Mouse (Mus musculus) kidney, postnatal 0 days (tissue): ENCODE measurements around the gene Megf11. TPM values are rescaled to one million over a fixed set of nuclear protein-coding genes. Genes with fewer than 3 reads are reported as not detected.

ENCODE experiments used
- ATAC-seq: fragments of 200-750 bp; cut with Nextera tagmentation; replicated peaks from 2 replicates; pipeline ENCODE4 v1.8.0; 2017; ENCODE audit warnings: low read depth, moderate number of reproducible peaks, moderate TSS enrichment, moderate library complexity; ENCODE audit not compliant: low FRiP score
- DNase-seq: peaks from one replicate; pipeline ENCODE4 v3.0.0-alpha.2; 2016; ENCODE audit warnings: low spot score
- H3K27ac ChIP-seq: fragments of 300-500 bp; sonication (generic); 2 replicates; pipeline ENCODE4 v1.5.1; 2014; ENCODE audit warnings: mild to moderate bottlenecking
- H3K27me3 ChIP-seq: fragments of 300-500 bp; sonication (generic); 2 replicates; pipeline ENCODE4 v1.6.1; 2014; ENCODE audit warnings: low read length, mixed read lengths; ENCODE audit not compliant: insufficient read depth
- H3K36me3 ChIP-seq: fragments of 300-500 bp; sonication (generic); 2 replicates; pipeline ENCODE4 v1.6.1; 2014; ENCODE audit warnings: low read length, mixed read lengths; ENCODE audit not compliant: insufficient read depth
- H3K4me1 ChIP-seq: fragments of 300-500 bp; sonication (generic); replicated peaks from 2 replicates; pipeline ENCODE4 v1.6.1; 2014; ENCODE audit warnings: antibody characterized with exemption, low read length, mixed read lengths; ENCODE audit not compliant: insufficient read depth
- H3K4me2 ChIP-seq: fragments of 300-500 bp; sonication (generic); 2 replicates; pipeline ENCODE4 v1.6.1; 2014; ENCODE audit warnings: mild to moderate bottlenecking, low read length, moderate library complexity, mixed read lengths
- H3K4me3 ChIP-seq: fragments of 300-500 bp; sonication (generic); replicated peaks from 2 replicates; pipeline ENCODE4 v1.5.1; 2014; ENCODE audit warnings: low read depth, low read length
- H3K9ac ChIP-seq: fragments of 300-500 bp; sonication (generic); 2 replicates; pipeline ENCODE4 v1.6.1; 2014; ENCODE audit warnings: low read depth, low read length
- H3K9me3 ChIP-seq: fragments of 300-500 bp; sonication (generic); replicated peaks from 2 replicates; pipeline ENCODE4 v1.6.1; 2016; ENCODE audit warnings: low read length, inconsistent platforms, mixed read lengths
- CTCF ChIP-seq: IDR thresholded peaks from 2 replicates; pipeline ENCODE4 v1.5.1; 2016; ENCODE audit warnings: antibody characterized with exemption, low read depth, mild to moderate bottlenecking, moderate library complexity
- WGBS: fragments of 180-500 bp; shearing (Covaris S2); extraction: QIAGEN DNeasy Blood & Tissue Kit; methylation state at CpG from one replicate; pipeline ENCODE4 v1.1.7; 2014; 5-methylcytosine and 5-hydroxymethylcytosine counted together
- polyA plus RNA-seq: library from polyadenylated mRNA; unstranded; fragments of >200 nt; fragmentation: Nextera tagmentation; extraction: Ambion mirVana; gene quantifications from 2 replicates; pipeline ENCODE4 v1.2.1, GENCODE M21; 2015

Gene Megf11
- polyA plus RNA-seq, 1 experiment from 2014 or later, result 2.6 TPM

DNA sequence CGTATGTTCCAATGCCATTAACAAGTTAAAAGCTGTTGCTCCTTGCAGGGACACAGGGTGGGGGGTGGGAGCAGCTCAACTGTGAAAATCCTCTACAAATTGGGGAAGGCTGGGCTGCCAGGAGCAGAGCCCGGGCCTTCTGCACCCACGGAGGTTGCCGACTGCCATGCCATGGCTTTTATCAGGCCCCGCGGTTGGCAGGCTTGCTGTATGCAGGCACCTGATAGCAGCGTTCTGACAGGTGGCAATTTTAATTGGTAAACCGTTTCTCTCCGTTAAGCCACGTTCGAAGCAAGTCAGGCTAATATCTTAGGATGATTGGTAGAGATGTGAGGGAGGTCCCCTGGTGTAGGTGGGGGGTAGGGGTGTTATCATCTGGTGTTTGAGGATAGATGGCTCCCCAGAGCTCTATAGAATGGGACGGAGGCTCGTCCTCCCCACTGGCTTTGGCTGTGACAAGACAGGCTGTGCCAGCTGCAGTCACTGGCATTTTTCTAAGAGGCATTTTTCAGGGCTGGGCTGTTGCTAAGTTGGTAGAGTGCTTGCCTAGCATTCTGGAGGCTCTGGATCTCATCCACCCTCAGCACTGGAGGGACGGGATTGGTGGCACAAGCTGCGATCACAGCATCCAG is 148.2 kb downstream of the Megf11 start:
- WGBS, result 31% methylated on average over 15 of the region's 15 CpGs
- no peaks in the 10 kb centered on the region for H3K36me3 ChIP-seq
- H3K9me3 ChIP-seq, result no peaks in the 10 kb centered on the region
- no peak overlapping the region for H3K27ac ChIP-seq
- no peaks in the 10 kb centered on the region for H3K27me3 ChIP-seq
- ATAC-seq (no peak), DNase-seq (no peak)
- H3K4me3 ChIP-seq, result no peak overlapping the region
- no peak overlapping the region for H3K9ac ChIP-seq
- no peak overlapping the region for H3K4me2 ChIP-seq
- H3K4me1 ChIP-seq, result no peaks in the 10 kb centered on the region
- TF ChIP-seq CTCF, result no peak

DNA sequence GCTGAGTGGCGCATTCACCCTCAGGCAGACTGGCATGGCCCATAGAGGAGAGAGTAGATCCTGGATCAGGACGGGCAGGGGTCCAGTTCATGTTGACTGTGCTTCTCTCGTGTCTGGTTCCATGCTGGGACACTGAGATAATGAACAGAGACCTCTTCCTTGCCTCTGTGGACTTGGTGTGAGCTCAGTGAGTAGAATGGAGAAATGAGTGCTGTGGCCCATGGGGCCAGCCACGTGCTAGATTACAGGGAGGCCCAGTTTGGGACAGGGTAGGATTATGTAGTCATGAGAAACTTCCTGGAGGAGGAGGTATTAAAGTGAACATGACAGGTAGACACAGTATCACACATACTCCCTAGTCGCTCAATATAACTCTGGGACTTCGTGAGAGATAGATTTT is 148.9 kb downstream of the Megf11 start:
- H3K9me3 ChIP-seq, result no peaks in the 10 kb centered on the region
- no peak overlapping the region for H3K9ac ChIP-seq
- H3K4me3 ChIP-seq, result no peak overlapping the region
- H3K4me1 ChIP-seq, result no peaks in the 10 kb centered on the region
- H3K27me3 ChIP-seq, result no peaks in the 10 kb centered on the region
- no peak for ATAC-seq
- H3K4me2 ChIP-seq, result no peak overlapping the region
- no peak for DNase-seq
- no peaks in the 10 kb centered on the region for H3K36me3 ChIP-seq
- WGBS, result 74% methylated on average over 6 of the region's 6 CpGs
- TF ChIP-seq CTCF, result no peak
- no peak overlapping the region for H3K27ac ChIP-seq

DNA sequence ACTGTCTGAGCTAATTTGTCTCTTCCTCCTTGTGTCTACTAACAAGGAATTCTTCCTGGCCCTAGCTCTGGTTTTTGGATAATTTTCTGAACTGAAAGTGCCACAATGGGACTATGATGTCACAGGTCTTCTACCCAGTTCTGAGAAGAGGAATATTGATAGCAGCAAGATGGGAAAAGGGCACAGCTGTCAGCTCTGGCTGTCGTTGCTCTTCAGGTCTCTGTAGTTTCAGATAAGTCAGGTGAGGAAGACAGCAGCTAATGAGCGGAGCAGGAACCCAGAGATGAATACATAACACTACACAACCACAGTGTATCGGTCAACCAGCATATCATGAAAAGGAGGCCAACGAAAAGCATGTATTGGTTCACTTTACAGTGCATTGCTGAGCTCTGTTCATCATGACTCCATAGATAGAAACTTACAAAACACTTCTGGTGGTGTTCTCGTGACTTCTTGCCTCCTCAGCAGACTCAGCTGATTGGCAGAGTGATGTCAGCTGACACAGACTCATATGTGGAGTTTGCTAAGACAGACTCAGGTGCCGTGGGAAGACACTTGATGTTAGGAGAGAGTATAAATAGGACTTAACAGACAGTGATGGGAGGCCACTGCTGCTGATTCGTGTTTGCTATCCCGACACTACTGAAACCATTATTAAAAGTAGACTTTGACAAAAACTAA is 149.6 kb downstream of the Megf11 start:
- ATAC-seq, result no peak
- Histone ChIP-seq H3K9me3 (no peaks in the 10 kb centered on the region), H3K27me3 (no peaks in the 10 kb centered on the region), H3K4me1 (no peaks in the 10 kb centered on the region), H3K36me3 (no peaks in the 10 kb centered on the region), H3K4me2 (no peak overlapping the region), H3K27ac (no peak overlapping the region), H3K4me3 (no peak overlapping the region), H3K9ac (no peak overlapping the region)
- DNase-seq, result no peak
- 88% methylated on average over 8 of the region's 8 CpGs for WGBS
- no peak for TF ChIP-seq CTCF

DNA sequence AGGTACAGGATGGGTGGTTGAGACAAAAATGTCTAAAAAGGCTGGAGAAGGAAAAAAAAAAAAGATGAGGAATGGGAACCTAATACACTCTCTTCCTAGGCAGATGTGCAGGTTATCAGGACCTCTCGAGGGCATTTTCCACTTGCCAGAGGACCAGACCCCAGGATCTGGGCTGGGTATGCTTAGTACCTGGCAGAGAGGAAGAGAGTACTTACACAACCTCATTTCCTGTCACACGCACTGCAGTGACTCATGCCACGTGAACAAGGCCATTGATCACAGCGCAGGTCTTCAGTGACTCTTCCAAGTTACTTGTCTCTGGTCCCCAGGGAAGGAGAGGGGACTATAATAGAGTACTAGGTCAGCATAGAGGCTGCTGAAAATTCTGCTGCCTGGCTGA is 152.4 kb downstream of the Megf11 start:
- Histone ChIP-seq H3K9me3 (no peaks in the 10 kb centered on the region), H3K36me3 (no peaks in the 10 kb centered on the region), H3K27ac (no peak overlapping the region), H3K9ac (no peak overlapping the region), H3K4me3 (no peak overlapping the region), H3K4me1 (no peaks in the 10 kb centered on the region), H3K27me3 (no peaks in the 10 kb centered on the region), H3K4me2 (no peak overlapping the region)
- 59% methylated on average over 4 of the region's 4 CpGs for WGBS
- TF ChIP-seq CTCF, result no peak
- ATAC-seq, result no peak
- DNase-seq, result no peak

DNA sequence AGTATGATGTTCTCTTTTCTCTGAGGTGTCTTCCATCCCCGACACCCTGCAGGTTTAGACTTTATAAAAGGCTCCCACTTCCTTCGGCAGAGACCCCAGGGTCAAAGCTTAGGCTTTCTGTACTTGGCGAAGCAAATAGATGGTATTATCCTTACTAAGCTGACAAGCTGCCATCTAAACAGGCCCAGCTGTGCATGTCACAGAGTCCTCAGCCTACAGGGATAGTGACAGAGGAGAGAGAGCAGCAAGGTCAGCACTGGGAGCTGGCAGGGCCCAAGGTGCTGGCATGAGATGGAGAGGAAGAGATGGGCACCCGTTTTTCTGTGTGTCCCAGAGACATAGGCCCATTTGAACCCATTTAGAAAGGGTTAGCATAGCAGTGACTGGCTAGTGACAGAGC is 156.8 kb downstream of the Megf11 start:
- DNase-seq (no peak), ATAC-seq (no peak)
- H3K4me2 ChIP-seq, result no peak overlapping the region
- no peak overlapping the region for H3K9ac ChIP-seq
- H3K36me3 ChIP-seq, result no peaks in the 10 kb centered on the region
- WGBS, result 78% methylated on average over 4 of the region's 4 CpGs
- H3K9me3 ChIP-seq, result no peaks in the 10 kb centered on the region
- H3K27ac ChIP-seq, result no peak overlapping the region
- H3K27me3 ChIP-seq, result no peaks in the 10 kb centered on the region
- no peak for TF ChIP-seq CTCF
- no peaks in the 10 kb centered on the region for H3K4me1 ChIP-seq
- H3K4me3 ChIP-seq, result no peak overlapping the region

DNA sequence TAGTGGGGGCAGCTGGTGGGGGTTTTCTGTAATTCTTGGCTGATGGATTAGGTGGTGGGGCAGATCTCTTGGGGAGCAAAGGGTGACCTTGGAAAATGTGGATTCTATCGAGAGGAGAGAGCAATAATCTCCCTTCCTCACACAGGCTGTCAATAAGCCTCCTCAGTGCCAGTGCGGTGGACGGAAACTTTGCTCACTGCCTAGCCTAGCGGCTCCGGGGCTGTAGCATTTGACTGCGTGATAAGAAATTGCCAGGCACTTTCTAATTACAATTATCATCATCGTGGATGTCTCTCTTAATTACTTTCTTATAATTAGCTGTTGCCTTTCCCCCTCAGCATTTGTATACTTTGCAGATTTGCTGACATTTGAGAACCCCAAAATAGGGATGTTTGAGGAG is 157.7 kb downstream of the Megf11 start:
- no peak for TF ChIP-seq CTCF
- no peak overlapping the region for H3K27ac ChIP-seq
- ATAC-seq, result no peak
- H3K36me3 ChIP-seq, result no peaks in the 10 kb centered on the region
- no peaks in the 10 kb centered on the region for H3K4me1 ChIP-seq
- no peak for DNase-seq
- H3K27me3 ChIP-seq, result no peaks in the 10 kb centered on the region
- H3K9me3 ChIP-seq, result no peaks in the 10 kb centered on the region
- H3K9ac ChIP-seq, result no peak overlapping the region
- H3K4me3 ChIP-seq, result no peak overlapping the region
- no peak overlapping the region for H3K4me2 ChIP-seq
- WGBS, result 41% methylated on average over 7 of the region's 7 CpGs
